Mouse (Mus musculus): Measurements from ENCODE around the gene Clint1. TPM values are rescaled to one million over a fixed set of nuclear protein-coding genes. Genes with fewer than 3 reads are reported as not detected.
"Not testable (repeated sequence)": the region's sequence is repeated elsewhere in the genome, so short reads cannot be mapped to it uniquely, and the experiment has no call there.

The Clint1 gene
- total RNA-seq, 2 experiments from 2014 or later = 56.1 to 59.0 TPM

DNA sequence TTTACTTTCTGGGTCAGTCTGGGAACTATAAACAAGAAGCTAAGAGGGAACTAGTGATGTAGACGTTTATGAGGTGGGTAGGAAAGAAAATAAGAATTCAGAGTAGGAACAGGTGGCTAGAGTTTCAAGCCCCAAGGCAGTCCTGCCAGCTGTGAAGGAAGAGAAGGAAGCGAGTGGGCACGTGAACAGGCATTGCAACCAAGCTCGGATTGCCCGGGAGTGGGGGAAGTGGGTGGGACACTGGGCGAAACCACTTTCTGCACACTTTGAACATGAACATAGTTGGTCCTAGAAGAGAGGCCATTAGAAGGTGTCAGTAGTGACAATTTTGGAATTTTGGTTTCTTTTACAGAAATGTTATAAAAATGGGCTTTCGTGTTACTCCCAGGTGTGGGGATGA, 4.3 kb upstream of the Clint1 start:
- DNase-seq (ENCODE audit: low spot score in 2 of 2) = no peak

DNA sequence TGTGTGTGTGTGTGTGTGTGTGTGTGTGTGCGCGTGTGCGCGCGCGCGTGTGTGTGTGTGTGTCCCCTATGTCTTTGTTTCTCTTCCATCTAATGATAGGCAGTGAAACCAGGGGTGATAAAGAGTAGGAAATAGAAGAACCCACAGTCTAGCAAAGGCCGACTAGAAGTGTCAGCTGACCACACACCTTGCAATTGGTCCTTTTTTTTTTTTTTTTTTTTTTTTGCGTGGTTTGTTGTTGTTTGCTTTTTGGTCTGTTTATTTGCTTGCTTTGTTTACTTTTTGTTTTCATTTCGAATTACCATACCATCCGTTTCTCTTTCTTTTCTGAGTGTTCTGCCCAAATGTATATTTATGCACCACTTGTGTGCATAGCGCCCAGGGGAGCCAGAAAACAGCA, 3.6 kb upstream of the Clint1 start:
- no peak for DNase-seq (ENCODE audit: low spot score in 2 of 2)

DNA sequence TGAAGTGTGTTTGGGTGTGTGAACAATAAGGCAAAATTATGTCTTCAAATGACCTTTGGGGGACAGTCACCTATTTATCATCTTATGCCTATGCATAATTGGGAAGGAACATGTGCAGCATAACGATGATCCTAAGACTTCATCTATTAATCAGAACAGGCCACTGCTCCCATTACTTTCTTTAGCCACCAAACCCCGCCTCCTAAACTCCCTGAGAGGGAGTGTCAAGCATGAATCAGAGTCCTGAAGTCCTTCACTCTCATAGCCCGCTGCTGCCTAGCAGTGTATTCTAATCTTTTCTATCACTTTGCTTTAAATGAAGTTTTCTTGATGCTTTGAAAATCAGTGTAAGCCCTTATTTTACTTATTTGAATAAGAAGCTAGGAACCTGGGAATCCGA, 2.6 kb upstream of the Clint1 start:
- DNase-seq (ENCODE audit: low spot score in 2 of 2) = no peak

DNA sequence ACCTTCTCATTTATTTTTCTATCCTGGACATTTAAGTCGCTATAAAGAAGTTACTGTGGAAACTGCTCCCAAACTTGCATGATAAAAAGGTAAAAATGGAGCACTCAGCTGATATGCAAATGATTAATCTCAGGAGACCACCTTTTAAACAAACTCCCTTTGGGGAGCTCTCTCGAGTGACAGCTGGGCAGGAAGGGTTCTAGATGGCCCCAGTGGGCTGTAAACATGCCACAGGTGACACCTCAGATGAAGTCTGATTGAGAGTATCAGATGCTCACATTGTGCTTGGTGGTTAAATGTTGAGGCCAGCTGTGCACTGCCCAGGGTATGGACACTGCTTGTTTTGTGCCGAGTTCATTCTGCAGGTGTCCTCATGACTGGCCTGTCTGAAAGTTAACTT, 2.0 kb upstream of the Clint1 start:
- no peak for DNase-seq (ENCODE audit: low spot score in 2 of 2)

DNA sequence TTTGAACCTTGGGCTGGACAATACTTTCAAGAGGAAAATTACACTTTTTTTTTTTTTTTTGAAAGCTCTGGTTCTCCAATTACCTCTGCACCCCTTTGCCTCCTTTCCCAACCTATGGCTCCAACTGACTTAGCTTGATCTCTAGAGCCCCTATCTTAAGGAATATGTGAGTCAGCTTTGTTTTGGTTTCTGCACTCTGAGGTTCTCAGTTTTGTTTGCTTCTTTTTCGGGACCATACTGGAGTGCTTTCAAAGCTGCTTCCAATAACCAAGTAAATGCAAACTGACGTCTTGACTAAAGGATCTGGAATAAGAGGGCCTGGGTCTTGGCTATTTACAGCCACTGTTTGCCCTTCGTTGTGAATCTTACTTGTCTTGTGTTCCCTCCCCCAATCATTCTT, 1.5 kb upstream of the Clint1 start:
- no peak for DNase-seq (ENCODE audit: low spot score in 2 of 2)

DNA sequence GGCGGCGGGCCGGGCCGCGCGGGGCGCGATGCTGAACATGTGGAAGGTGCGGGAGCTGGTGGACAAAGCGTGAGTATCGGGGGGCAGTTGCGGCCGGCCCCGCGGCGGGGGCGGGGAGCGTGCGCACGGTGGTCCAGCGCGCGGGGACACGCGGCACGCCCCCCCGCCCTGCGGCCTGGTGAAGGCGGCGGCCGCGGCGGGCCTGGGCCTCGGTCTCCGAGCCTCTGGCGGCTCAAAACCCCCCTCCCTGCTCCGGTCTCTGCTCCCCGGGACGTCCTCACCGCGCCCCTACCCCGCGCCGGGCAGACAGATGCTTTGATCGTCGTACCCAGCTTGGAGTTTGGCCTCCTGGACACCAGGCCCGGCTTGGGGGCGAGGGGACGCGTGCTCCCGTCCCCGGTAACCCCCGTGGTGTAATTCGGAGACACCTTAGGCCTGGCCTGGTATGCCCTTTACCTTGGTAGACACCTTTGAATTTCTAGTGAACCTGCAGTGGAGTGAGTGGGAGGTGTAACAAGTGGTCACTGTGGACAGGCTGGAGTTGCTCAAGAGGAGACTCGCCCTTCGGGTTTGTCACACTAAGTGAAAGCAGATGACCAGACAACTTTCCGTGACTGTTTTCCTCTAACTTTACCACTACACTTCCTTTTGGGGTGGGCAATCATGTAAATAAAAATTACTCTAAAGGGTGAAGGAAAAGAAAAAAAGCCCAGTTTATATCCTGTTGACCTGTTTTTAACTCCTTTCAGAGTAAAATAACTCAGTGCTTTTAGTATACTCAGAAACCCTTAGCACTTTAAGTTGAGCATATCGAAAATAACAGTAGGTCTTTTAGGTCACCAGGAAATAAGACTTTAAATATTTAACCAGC, 508 bp downstream of the Clint1 start:
- no peak for DNase-seq (ENCODE audit: low spot score in 2 of 2)

DNA sequence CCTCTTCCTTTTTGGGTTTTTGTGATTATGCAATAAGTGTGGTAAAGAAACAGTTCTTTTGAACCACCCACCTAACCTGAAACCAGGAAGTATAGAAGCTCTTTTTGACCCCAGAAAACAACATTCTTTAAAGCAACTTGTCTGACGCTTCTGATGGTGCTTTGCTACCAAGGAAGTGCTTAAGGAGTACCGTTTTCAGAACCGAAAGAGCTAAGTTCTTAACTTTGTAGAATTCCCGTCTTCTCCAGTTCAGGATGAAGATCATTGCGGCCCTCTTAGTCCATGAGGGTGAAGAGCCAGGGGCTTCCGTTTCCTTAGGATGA, 1.1 kb downstream of the Clint1 start:
- DNase-seq (ENCODE audit: low spot score in 2 of 2) = no peak

DNA sequence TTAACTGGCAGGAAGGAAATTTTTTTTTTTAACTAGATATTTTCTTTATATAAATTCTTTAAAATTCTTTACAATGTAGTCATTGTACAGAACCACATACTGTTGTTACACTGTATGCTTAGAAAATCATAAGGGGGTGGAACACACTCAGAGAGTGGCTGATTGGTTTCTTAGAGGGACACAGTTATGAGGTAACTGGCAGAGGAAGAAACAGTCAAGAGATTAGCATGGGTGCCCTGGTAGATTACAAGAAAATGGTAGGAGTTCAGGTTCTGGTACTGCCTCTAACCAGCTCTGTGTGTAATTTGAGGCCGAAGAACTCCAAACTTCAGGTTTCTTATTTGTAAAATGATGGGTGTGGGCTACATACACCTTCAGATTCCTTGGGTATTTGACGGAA, 2.1 kb downstream of the Clint1 start:
- DNase-seq (ENCODE audit: low spot score in 2 of 2) = no peak

DNA sequence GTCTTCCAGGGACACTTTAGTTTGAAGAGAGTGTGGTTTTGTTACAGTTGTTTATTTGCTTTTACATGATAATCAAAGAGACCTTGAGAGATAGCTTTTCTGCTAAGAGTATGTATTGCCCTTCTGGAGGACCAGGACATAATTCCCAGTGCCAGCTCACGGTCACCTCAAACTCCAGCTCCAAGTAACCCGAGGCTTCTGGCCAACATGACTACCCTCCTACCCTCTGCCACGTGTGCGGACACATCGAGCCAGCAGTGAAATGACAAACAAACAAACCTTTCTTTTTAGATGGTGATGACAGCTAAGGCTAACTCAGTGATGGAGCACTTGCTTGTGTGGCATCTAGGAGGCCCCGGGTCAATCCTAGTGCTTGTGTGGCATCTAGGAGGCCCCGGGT, 2.5 kb downstream of the Clint1 start:
- no peak for DNase-seq (ENCODE audit: low spot score in 2 of 2)

DNA sequence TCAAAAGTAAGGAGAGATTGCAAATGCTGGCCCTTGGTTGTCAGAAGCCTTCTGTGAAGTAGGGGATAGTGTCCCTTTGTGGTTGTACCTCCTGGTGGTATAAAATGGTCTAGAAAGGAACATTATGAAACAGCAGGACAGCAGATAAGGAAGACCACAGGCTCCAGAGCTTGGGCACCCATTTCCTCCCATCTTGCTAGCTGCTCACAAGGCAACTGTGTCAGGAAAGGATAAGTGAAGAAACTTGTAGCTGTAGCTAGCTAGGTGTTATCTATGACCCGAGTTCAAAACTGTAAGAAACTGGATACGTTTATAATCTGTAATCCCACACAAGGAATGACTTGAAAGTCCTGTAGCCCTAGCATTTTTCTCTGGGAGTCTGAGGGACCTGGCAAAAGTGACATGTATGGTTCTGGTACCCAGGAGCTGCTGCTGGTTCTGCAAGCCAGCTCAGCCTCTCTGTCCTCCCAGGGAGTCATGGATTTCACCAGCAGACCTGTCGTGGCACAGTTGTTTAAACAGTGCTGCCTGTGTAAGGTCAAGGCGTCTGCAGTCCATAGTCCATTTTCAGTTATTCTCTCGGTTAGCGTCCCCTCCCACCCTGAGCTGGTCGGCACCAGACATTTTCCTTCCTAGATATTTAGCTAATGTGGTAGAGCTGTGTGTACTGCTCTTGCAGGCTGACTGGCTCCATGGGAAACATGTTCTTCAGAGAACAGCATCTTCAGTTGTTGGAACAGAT, 3.7 kb downstream of the Clint1 start:
- DNase-seq (ENCODE audit: low spot score in 2 of 2) = peak in 1 of 2 experiments; percentile 33

DNA sequence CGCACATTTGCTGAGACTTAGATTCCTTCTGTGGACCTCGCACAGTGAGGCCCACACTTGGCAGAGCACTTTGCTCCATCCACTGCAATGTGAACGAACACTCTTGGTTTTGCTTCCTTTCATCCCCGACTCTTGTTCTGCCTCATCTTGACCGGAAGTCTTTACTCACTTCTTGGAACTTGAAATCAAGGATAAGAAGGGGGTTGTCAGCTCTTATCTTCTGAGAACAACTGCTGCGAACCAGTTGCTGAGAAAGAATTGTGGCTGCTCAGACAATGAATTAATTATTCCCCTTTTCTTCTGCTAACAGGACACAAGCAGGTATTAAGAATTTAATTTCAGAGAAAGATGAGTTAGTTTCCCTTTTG, 4.3 kb downstream of the Clint1 start:
- DNase-seq (ENCODE audit: low spot score in 2 of 2) = no peak

DNA sequence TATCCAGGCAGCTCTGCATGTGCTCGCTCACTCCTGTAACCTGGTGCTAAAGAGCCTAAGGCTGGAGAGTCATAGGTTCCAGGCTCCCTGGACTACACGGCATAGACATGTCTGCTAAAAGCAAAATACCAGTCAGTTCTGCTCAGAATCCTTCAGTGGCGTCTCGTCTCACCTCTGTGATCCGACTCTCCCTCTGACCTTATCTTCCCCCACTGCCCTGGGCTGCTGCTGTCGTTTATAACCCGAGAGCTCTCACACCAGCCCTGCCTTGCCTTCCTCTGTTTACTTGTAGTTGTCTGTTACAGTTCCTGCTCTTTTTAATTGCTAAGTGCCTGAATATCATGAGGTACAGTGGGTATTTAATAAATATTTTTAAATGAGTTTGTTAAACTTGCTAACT, 9.5 kb downstream of the Clint1 start:
- DNase-seq (ENCODE audit: low spot score in 2 of 2) = no peak

DNA sequence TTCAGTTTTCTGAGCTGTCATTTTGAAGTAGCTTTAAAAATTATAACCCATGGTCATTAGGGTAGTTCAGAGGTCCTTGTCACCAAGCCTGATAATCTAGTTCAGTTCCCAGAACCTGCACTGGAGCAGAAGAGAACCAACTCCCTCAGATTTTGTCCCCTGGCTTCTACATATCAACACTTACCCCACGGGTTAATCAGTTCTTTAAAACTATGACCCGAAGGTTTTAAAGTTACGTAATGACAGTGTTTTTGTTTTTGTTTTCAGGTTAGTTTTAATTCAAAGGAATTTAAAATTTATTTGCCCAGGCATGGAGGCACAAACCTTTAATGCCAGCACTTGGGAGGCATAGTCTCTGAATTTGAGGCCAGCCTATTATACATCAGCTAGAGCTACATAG, 12.6 kb downstream of the Clint1 start:
- no peak for DNase-seq (ENCODE audit: low spot score in 2 of 2)

DNA sequence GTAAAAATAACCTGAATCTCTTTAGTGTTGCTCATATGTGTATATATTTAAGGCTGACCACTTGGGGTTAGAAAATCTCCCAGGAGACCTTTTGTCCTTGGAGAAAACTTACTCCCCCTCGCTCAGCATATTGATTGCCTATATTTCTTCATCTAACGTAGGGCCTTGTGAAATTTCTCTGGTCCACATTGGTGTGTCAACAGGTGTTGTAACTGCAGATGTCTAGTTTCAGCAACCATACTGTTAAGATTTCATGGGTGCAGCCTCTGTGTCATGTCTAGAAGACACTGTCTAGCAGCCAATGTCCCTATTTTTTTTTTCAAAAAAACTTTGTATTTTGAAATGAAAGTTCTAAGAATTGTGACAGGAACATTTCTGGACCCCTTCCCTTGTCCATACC, 14.0 kb downstream of the Clint1 start:
- DNase-seq (ENCODE audit: low spot score in 2 of 2) = no peak

DNA sequence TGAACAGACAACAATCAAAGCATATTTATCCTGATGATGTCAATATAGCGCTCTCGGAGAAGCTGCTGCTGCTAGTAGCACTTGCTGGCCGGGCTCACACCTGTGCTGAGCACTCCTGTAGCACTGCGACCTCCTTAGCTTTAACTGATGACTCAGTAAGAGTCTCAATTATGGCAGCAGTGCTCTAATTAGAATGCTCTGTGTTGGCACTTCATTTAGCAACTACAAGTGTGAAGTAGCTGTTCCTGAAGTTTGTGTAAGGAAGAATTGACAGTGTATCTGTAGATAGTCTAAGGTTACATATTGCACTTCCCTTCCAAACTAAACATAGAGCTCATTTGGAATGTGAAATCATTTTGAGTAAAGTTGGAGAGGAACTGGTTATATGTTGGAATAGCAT, 14.7 kb downstream of the Clint1 start:
- DNase-seq (ENCODE audit: low spot score in 2 of 2) = no peak

DNA sequence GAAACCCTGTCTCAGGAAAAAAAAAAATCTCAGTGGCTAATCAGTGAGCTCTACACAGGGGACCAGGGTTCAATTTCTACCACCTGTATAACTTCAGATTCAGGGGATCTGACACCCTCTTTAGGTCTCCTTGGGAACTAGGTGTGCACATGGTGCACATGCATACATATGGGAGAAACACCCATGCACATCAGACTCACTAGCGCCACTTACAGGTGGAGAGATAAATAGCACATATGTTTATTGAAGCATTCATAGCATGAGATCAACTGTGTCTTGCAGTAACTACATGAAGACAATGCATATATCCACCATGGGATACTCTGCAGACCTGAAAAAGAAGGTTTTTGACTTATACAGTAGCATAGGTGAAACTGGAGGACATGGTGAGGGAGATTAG, 21.8 kb downstream of the Clint1 start:
- no peak for DNase-seq (ENCODE audit: low spot score in 2 of 2)

DNA sequence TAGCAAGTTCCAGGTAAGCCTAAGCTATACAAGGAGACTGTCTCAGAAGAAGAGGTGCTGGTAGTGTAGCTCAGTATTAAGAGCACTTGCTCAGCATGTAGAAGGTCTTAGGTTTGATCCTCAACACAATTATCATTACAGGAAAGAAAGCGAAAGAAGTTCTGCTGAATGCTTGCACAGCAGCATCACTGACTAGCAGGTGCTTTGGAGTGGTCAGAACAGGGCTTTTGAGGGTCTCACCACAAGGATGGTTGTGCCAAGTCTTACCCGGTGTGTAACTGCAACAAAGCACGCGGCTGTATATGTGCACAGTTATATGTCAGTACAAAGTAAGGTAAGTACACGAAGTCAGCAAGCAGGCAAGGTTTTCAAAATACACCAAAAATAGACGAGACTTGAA, 22.4 kb downstream of the Clint1 start:
- DNase-seq (ENCODE audit: low spot score in 2 of 2) = no peak

DNA sequence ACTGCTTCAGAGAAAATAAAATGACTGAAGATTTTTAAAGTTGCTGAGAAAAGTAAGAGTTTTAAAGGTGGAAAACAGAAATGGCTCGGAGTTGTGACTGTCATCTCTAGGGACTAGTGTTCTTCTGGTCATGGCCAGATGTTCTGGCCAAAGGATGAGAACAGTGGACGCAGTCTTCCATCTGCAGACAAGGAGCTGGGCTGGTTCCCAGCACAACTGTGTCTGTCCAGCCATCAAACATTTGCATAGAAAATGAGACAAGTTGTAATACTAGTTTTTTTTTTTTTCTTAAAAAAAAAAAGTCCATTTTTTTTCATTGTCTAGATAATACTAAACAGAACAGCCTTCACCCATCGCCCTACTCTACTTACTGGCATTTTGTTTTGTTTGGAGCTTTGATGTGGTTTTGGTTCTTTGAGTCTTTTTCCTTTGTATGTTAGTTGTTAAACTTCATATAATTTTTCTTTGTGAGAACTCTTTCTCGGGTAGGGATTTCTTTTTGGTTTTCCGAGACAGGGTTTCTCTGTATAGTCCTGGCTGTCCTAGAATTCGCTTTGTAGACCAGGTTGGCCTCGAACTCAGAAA, 23.6 kb downstream of the Clint1 start:
- no peak for DNase-seq (ENCODE audit: low spot score in 2 of 2)

DNA sequence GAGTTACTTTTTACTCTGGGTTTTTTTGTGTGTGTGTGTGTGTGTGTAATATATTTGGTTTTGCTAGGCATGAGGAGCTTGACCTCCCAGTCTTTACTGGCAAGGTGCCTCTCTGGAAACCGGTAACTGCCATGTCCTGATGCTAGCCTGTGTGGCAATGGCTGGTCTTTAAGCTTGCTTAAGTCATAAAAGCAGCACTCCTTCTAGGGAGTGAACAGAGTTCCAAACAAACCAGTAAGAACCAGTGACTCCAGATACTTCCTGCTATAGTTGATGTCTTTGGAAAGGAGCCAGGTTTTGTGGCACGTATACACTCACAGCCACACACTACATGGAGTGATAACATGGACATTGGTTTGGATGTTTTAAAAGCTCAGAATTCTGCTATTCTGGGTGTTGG, 24.2 kb downstream of the Clint1 start:
- no peak for DNase-seq (ENCODE audit: low spot score in 2 of 2)

DNA sequence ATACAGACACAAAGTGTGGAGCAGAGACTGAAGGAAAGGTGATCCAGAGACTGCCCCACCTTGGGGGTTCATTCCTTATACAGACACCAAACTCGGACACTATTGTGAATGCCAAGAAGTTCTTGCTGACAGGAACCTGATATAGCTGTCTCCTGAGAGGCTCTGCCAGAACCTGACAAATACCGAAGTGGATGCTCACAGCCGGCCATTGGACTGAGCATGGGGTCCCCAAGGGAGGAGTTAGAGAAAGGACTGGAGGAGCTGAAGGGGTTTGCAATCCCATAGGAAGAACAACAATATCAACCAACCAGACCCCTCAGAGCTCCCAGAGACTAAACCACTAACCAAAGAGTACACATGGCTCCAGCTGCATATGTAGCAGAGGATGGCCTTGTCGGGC, 27.5 kb downstream of the Clint1 start:
- not testable (repeated sequence) for DNase-seq (ENCODE audit: low spot score in 2 of 2)

DNA sequence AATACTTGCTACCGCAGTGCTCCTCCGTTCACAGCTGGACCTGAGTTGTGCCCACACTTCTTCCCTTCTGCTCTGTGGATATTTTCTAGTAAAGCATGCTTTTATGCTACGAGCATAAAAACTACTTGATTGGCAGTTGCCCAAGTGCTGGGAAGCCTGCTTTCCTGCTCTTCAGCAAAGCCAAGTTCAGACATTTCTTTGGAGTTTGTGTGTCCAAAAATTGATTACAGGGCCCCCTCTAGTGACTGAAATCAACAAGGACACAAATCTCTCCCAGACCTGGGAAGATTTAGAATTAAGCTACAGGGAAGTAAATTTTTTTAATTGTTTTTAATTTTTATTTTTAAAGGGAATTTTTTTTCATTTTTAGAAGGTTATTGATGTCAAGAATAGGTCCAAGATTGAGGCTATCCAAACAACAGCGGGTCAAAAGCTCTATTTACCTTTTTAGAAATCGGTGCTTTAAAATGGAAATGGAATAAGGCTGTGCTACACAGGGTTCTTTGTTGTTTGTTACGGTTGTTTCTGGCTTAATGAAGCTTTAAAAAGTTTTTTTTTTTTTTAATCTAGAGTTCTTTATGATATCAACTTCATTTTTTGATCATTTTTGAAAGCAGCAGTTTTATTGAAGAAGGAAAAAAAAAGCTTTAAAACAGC, 29.3 kb downstream of the Clint1 start:
- DNase-seq (ENCODE audit: low spot score in 2 of 2) = peak in 1 of 2 experiments; percentile 70

DNA sequence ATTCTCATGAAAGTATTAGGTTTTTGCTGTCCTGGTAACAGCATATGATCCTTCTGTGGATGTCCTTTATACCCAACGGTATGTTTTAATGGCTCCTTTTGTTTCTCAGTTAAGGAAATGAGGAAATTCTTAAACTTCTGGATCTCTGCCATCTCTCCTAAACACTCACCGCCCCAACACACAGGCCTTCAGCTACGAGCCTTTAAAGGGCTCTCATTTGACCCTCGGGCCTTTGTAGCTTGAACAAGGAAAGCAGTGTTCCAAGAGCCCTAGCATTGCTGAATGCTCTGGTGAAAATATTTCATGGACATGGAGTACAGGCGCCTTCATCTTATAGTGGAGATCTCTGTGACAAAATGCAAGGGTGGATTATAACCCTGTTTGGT, 29.8 kb downstream of the Clint1 start:
- DNase-seq (ENCODE audit: low spot score in 2 of 2) = no peak
